Mouse (Mus musculus) neural tube, embryonic 12.5 days (tissue): Measurements from ENCODE around the gene Gm21698. TPM values are rescaled to one million over a fixed set of nuclear protein-coding genes. Genes with fewer than 3 reads are reported as not detected.
A peak's percentile ranks its signal among the peaks of the same experiment; 100 is the strongest.
"Not testable (repeated sequence)": the region's sequence is repeated elsewhere in the genome, so short reads cannot be mapped to it uniquely, and the experiment has no call there.

Experiments
- ATAC-seq: fragments of 200-750 bp; cut with Nextera tagmentation; 2 replicates; pipeline ENCODE4 v1.8.0; 2017; ENCODE audit warnings: low read depth, mild to moderate bottlenecking, moderate TSS enrichment, moderate library complexity; ENCODE audit not compliant: low FRiP score
- H3K27ac ChIP-seq: fragments of 300-500 bp; sonication (generic); 2 replicates; pipeline ENCODE4 v1.5.1; 2016
- H3K27me3 ChIP-seq: fragments of 300-500 bp; sonication (generic); replicated peaks from 2 replicates; pipeline ENCODE4 v1.6.1; 2016; ENCODE audit warnings: mild to moderate bottlenecking
- H3K36me3 ChIP-seq: fragments of 300-500 bp; sonication (generic); 2 replicates; pipeline ENCODE4 v1.6.1; 2016; ENCODE audit warnings: mild to moderate bottlenecking
- H3K4me1 ChIP-seq: fragments of 300-500 bp; sonication (generic); 2 replicates; pipeline ENCODE4 v1.6.1; 2016
- H3K4me2 ChIP-seq: fragments of 300-500 bp; sonication (generic); replicated peaks from 2 replicates; pipeline ENCODE4 v1.6.1; 2016; ENCODE audit warnings: mild to moderate bottlenecking
- H3K4me3 ChIP-seq: fragments of 300-500 bp; sonication (generic); 2 replicates; pipeline ENCODE4 v1.5.1; 2016
- H3K9ac ChIP-seq: fragments of 300-500 bp; sonication (generic); 2 replicates; pipeline ENCODE4 v1.6.1; 2016; ENCODE audit warnings: mild to moderate bottlenecking
- H3K9me3 ChIP-seq: fragments of 300-500 bp; sonication (generic); 2 replicates; pipeline ENCODE4 v1.6.1; 2016; ENCODE audit warnings: mild to moderate bottlenecking
- WGBS: fragments of 180-500 bp; shearing (Covaris S2); methylation state at CpG from one replicate; pipeline ENCODE4 v1.1.7; 2016; 5-methylcytosine and 5-hydroxymethylcytosine counted together
- polyA plus RNA-seq: library from polyadenylated mRNA; unstranded; fragments of >200 nt; fragmentation: Nextera tagmentation; extraction: Ambion mirVana; gene quantifications from 2 replicates; pipeline ENCODE4 v1.2.1, GENCODE M21; 2016

The Gm21698 gene
- not detected in 2 replicates for polyA plus RNA-seq

- H3K4me2 ChIP-seq, ATAC-seq, H3K9me3 ChIP-seq, H3K4me1 ChIP-seq, H3K36me3 ChIP-seq, H3K27me3 ChIP-seq, H3K9ac ChIP-seq, H3K4me3 ChIP-seq, H3K27ac ChIP-seq: not testable (repeated sequence)
- no CpG with 5 or more reads among the region's 3 CpGs for WGBS
Measured at GRCm38 (mm10) chr5:25988550-25988949, at the start of gene Gm21698. TSS of gene Gm21698 (minus strand) at chr5:25988650.

DNA sequence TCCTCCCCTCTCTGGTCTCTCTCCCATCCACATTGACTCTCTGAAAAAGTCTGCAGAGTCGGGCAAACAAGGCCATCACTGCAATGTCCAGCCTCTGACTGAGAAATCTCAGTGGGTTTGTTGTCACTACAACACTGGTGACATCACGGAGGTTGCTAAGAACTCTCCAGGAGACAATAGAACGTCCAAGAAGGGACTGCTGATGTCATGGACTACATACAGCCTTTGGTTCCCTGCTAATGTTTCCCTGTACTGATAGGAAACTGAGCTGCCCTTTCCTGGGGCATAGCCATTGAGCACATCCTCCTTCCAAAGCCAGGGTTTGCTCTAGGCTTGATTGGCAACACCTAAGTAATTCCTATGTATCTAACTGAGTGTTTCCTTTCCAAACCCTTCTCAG, 34.4 kb upstream of the Gm21698 start, which contains the start of gene Gm5862:
TSS of gene Gm5862 (minus strand) at position 101 of the 400 bp plus-strand sequence.
- not testable (repeated sequence) for ATAC-seq, H3K9me3 ChIP-seq, H3K36me3 ChIP-seq, H3K4me3 ChIP-seq, H3K27ac ChIP-seq, H3K4me1 ChIP-seq, H3K27me3 ChIP-seq, H3K9ac ChIP-seq, H3K4me2 ChIP-seq
- WGBS: no CpG with 5 or more reads among the region's 3 CpGs

DNA sequence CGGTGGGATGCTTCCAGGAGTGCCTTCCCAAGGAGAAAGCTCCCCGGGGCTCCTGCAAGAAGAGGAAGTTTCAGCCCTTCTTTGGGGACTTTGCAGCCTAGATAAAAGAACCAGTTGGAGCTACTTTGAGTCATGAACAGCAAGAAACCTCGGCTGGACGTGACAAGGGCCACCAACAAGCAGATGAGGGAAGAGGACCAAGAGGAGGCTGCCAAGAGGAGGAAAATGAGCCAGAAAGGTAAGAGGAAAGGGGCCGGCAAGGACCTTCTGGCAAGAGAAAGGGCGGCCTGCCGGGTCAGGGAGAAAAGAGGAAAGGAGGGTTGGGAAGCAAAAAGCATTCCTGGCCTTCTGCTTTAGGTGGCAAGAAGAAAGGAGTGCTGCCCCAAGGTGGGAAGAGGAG, 19.2 kb upstream of the Gm21698 start:
- not testable (repeated sequence) for H3K27me3 ChIP-seq, ATAC-seq, H3K9ac ChIP-seq, H3K27ac ChIP-seq, H3K9me3 ChIP-seq, H3K4me1 ChIP-seq, H3K4me3 ChIP-seq, H3K36me3 ChIP-seq
- WGBS: 74% methylated on average over 7 of the region's 7 CpGs
- peak overlapping the region; percentile 56; the same call in 1 of the 2 replicates for H3K4me2 ChIP-seq

DNA sequence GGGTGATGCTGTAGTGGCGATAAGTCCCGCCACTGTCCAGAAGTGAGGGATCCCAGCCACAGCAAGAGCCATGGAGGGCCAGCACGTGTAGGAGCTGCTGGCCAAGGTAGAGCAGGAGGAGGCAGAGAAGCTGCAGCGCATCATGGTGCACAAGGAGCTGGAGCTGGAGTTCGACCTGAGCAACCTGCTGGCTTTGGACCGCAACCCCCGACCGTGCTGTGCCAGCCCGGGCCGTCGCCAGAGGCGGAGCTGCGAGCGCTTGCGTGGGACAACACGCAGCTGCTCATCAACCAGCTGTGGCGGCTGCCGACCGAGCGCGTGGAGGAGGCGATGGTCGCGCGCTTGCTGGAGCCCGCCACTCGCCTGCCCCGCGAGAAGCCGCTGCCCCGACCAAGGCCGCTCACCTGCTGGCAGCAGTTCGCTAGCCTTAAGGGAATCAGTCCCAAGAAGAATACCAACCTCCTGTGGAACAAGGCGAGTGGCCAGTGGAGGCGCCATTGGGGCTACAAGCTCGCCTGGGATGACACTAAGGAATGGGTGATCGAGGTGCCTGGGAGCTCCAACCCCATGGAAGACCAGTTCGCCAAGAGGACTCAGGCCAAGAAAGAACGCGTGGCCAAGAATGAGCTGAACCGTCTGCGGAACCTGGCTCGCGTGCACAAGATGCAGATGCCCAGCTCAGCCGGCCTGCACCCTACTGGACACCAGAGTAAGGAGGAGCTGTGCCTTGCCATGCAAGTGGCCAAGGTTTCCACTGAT, 18.7 kb upstream of the Gm21698 start:
- Histone ChIP-seq H3K4me2 (peak overlapping the region; percentile 56), H3K4me3 (peak overlapping the region; percentile 23), H3K9ac (peak overlapping the region; percentile 45; the same call in 1 of the 2 replicates)
- WGBS: 21% methylated on average over 45 of the region's 45 CpGs
- not testable (repeated sequence) for H3K27me3 ChIP-seq, H3K9me3 ChIP-seq, H3K36me3 ChIP-seq, H3K4me1 ChIP-seq, H3K27ac ChIP-seq
- ATAC-seq: peak; percentile 93

GRCm38 (mm10) chr5:26004698-26005097, 16.2 kb upstream of the Gm21698 start, which contains the start of gene Gm1979:
TSS of gene Gm1979 (minus strand) at chr5:26004798.
- H3K4me3 ChIP-seq, H3K4me2 ChIP-seq, H3K4me1 ChIP-seq, ATAC-seq, H3K27me3 ChIP-seq, H3K36me3 ChIP-seq, H3K9ac ChIP-seq, H3K9me3 ChIP-seq, H3K27ac ChIP-seq: not testable (repeated sequence)
- WGBS: 88% methylated on average over 1 of the region's 2 CpGs

DNA sequence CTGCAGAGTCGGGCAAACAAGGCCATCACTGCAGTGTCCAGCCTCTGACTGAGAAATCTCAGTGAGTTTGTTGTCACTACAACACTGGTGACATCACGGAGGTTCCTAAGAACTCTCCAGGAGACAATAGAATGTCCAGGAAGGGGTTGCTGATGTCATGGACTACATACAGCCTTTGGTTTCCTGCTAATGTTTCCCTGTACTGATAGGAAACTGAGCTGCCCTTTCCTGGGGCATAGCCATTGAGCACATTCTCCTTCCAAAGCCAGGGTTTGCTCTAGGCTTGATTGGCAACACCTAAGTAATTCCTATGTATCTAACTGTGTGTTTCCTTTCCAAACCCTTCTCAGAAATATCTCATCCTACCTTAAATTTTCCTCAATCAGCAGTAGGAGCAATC, 15.9 kb downstream of the Gm21698 start, which contains the start of gene Gm21680:
TSS of gene Gm21680 (minus strand) at position 101 of the 400 bp plus-strand sequence.
- H3K4me1 ChIP-seq, H3K9ac ChIP-seq, ATAC-seq, H3K27ac ChIP-seq, H3K4me2 ChIP-seq, H3K4me3 ChIP-seq, H3K27me3 ChIP-seq, H3K9me3 ChIP-seq, H3K36me3 ChIP-seq: not testable (repeated sequence)
- WGBS: no CpG with 5 or more reads among the region's 2 CpGs

DNA sequence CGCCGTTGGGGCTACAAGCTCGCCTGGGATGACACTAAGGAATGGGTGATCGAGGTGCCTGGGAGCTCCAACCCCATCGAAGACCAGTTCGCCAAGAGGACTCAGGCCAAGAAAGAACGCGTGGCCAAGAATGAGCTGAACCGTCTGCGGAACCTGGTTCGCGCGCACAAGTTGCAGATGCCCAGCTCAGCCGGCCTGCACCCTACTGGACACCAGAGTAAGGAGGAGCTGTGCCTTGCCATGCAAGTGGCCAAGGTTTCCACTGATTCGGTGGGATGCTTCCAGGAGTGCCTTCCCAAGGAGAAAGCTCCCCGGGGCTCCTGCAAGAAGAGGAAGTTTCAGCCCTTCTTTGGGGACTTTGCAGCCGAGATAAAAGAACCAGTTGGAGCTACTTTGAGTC, 31.4 kb downstream of the Gm21698 start:
- ATAC-seq, H3K4me1 ChIP-seq, H3K27me3 ChIP-seq, H3K36me3 ChIP-seq, H3K27ac ChIP-seq, H3K9ac ChIP-seq, H3K9me3 ChIP-seq: not testable (repeated sequence)
- peak overlapping the region; percentile 40; the same call in 1 of the 2 replicates for H3K4me2 ChIP-seq
- H3K4me3 ChIP-seq: 0 out of 2 replicates have a peak overlapping the region, but pooled peaks have one; percentile 7
- WGBS: 58% methylated on average over 17 of the region's 17 CpGs

GRCm38 (mm10) chr5:25956611-25957010, 31.8 kb downstream of the Gm21698 start:
- not testable (repeated sequence) for H3K4me1 ChIP-seq, H3K36me3 ChIP-seq, H3K9me3 ChIP-seq, H3K27ac ChIP-seq, H3K27me3 ChIP-seq, H3K9ac ChIP-seq
- Histone ChIP-seq H3K4me2 (peak overlapping the region; percentile 40), H3K4me3 (0 out of 2 replicates have a peak overlapping the region, but pooled peaks have one; percentile 7)
- WGBS: 40% methylated on average over 32 of the region's 32 CpGs
- ATAC-seq: peak; percentile 65; the same call in 1 of the 2 replicates

- not testable (repeated sequence) for H3K9ac ChIP-seq, H3K4me2 ChIP-seq, H3K27me3 ChIP-seq, ATAC-seq, H3K27ac ChIP-seq, H3K9me3 ChIP-seq, H3K4me1 ChIP-seq, H3K36me3 ChIP-seq, H3K4me3 ChIP-seq
- 77% methylated on average over 2 of the region's 2 CpGs for whole genome bisulfite sequencing
Measured at GRCm38 (mm10) chr5:25954317-25954716, 34.1 kb downstream of the Gm21698 start, which contains the start of gene Gm21671. TSS of gene Gm21671 (minus strand) at chr5:25954417.

DNA sequence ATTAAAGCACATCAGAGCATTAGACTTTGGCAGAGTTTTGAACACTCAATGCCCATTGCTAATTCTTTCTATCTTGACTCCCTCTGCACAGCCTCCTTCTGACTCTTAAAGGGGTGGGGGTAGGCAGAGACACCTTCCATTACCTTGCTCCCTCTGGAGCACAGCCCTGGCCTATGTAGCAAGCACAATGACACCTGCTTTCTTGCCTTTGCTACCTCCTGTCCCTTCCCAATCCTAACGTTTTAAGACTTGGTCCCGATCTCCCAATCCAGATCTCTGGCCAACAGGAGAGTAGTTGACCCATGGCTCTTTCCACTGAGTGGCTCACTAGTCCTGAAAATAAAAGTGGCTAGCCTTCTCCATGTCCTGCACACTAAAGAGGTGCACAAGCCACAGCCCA, 43.1 kb downstream of the Gm21698 start:
- whole genome bisulfite sequencing: 85% methylated on average over 2 of the region's 2 CpGs
- not testable (repeated sequence) for H3K4me2 ChIP-seq, H3K4me3 ChIP-seq, H3K9me3 ChIP-seq, H3K27ac ChIP-seq, ATAC-seq, H3K36me3 ChIP-seq, H3K27me3 ChIP-seq, H3K4me1 ChIP-seq, H3K9ac ChIP-seq

DNA sequence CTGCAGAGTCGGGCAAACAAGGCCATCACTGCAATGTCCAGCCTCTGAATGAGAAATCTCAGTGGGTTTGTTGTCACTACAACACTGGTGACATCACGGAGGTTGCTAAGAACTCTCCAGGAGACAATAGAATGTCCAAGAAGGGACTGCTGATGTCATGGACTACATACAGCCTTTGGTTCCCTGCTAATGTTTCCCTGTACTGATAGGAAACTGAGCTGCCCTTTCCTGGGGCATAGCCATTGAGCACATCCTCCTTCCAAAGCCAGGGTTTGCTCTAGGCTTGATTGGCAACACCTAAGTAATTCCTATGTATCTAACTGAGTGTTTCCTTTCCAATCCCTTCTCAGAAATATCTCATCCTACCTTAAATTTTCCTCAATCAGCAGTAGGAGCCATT, 46.2 kb downstream of the Gm21698 start, which contains the start of gene Gm21663:
TSS of gene Gm21663 (minus strand) at position 101 of the 400 bp plus-strand sequence.
- 69% methylated on average over 2 of the region's 2 CpGs for WGBS
- H3K27ac ChIP-seq, H3K9ac ChIP-seq, H3K36me3 ChIP-seq, H3K27me3 ChIP-seq, H3K4me1 ChIP-seq, H3K4me3 ChIP-seq, H3K9me3 ChIP-seq, H3K4me2 ChIP-seq, ATAC-seq: not testable (repeated sequence)
